Mouse (Mus musculus): ENCODE data around the gene Phf21b.

- no peak for TF ChIP-seq CTCF (IDR thresholded peaks at IDR 0.05; ENCODE audit: low read depth)
- TF ChIP-seq EP300 (IDR thresholded peaks at IDR 0.05; ENCODE audit: low read depth): no peak
Measured at GRCm38 (mm10) chr15:84766621-84767020, 89.2 kb downstream of the Phf21b start.

Data from heart, postnatal 0 days (tissue).